Mouse (Mus musculus) stomach, postnatal 0 days (tissue): ENCODE data around the gene Zfp316.

ENCODE experiments used
- CTCF ChIP-seq: IDR thresholded peaks from 2 replicates; pipeline ENCODE4 v1.5.1; 2016; ENCODE audit warnings: antibody characterized with exemption, low read depth, mild to moderate bottlenecking, moderate library complexity
- EP300 ChIP-seq: optimal IDR thresholded peaks from 2 replicates; pipeline ENCODE3; 2016; ENCODE audit warnings: antibody characterized with exemption

GRCm38 (mm10) chr5:143235028-143235693 lies 34.7 kb downstream of the Zfp316 start, which contains the start of gene Zfp12:
- TF ChIP-seq EP300 = no peak
- peak; percentile 51; the same call in 1 of the 2 replicates for TF ChIP-seq CTCF
